Mouse (Mus musculus) heart, adult 2 months (tissue): ENCODE measurements at regions not wholly inside any gene's neighbourhood (a gene's known extent, or its start where the extent isn't known, plus 50 kb on each side); places are given as distances from the start of the nearest gene placed in this dataset.

Experiments used
- CTCF ChIP-seq: fragments of 200-600 bp; IDR thresholded peaks from 2 replicates; pipeline ENCODE4 v1.8.1; 2022; ENCODE audit warnings: antibody characterized with exemption, mild to moderate bottlenecking, moderate library complexity
- POLR2A ChIP-seq: fragments of 200-500 bp; IDR thresholded peaks from 2 replicates; pipeline ENCODE4 v1.6.1; 2011; ENCODE audit warnings: mild to moderate bottlenecking, low read depth, low read length, control low read depth; ENCODE audit not compliant: insufficient read depth

DNA sequence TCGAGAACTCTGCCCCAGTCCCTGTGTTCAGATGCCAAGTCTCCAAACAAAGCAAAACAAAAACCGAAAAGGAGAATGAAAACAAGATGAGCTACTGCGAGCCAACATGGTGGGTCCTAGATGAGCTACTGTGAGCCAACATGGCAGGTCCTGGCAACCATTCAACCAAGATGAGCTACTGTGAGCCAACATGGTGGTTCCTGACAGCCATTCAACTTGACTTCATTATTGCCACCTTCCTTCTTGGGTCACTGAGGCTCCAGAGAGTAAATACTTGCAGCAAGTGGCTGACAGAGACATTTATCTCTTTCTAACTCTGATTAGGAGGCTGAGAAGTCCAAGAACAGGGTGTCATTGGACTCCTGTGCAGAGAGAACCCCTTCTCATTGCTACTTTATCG lies 1094.8 kb downstream of the Mrps31 start:
- TF ChIP-seq POLR2A (no peak), CTCF (no peak)
